Mouse (Mus musculus): ENCODE results near the gene Zkscan3.

DNA sequence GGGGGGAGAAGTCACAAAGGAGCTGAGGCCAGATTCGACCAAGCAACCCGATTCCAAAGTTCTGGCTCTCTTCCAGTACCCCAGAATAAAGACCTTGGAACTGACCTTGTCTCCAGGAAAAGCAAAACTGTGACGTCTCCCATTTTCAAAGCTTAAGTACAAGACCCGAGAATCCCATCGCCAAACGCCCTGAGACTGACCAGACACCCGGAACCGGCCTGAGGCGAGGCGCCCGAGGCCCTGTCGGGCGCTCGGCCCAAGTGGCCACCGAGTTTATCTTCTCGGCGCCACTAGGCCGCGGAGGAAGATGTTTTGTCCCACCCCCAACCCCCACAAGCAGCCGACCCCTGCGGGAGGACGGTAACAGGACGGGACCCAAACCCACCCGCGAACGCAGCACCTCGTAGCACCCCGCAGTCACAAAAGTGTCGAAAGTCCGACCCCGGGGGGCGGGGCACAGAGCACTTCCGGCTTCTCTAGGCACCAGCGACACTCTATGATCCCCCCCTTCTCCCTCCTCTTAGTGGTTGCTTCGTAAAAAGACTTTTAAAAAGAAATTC lies at the start of gene Zkscan3:
- TF ChIP-seq GATA1 (IDR thresholded peaks at IDR 0.05; ENCODE audit: low read length) = no peak
- TF ChIP-seq TAL1 (IDR thresholded peaks at IDR 0.05; ENCODE audit: low read length) = no peak
